Mouse (Mus musculus) CH12.LX (cell line): Measurements from ENCODE around the gene Hoxb1.

Experiments
- CTCF ChIP-seq, 2 experiments: IDR thresholded peaks in 1 of 2; conservative IDR thresholded peaks in 1 of 2; 2 replicates each; pipeline ENCODE4 v1.5.1; 2011 to 2012; ENCODE audit warnings: low read depth in 2 of 2, low read length in 2 of 2, improper control_type of control experiment in 1 of 2, inconsistent platforms in 1 of 2, mild to moderate bottlenecking in 1 of 2, moderate library complexity in 1 of 2
- E2F4 ChIP-seq: IDR thresholded peaks from 2 replicates; pipeline ENCODE4 v1.6.1; 2011; ENCODE audit warnings: low read depth, low read length, improper control_type of control experiment; ENCODE audit not compliant: insufficient replicate concordance
- EP300 ChIP-seq: IDR thresholded peaks from 2 replicates; pipeline ENCODE4 v1.6.1; 2011; ENCODE audit warnings: low read length, improper control_type of control experiment
- ETS1 ChIP-seq: conservative IDR thresholded peaks from 2 replicates; pipeline ENCODE4 v1.6.1; 2012; ENCODE audit warnings: low read depth, mild to moderate bottlenecking, inconsistent platforms, low read length, improper control_type of control experiment, moderate library complexity
- GABPA ChIP-seq: IDR thresholded peaks from 2 replicates; pipeline ENCODE4 v1.6.1; 2012; ENCODE audit warnings: low read depth, low read length, improper control_type of control experiment, inconsistent platforms; ENCODE audit not compliant: insufficient replicate concordance
- MAX ChIP-seq: IDR thresholded peaks from 2 replicates; pipeline ENCODE4 v1.6.1; 2011; ENCODE audit warnings: low read length, improper control_type of control experiment
- MAZ ChIP-seq: IDR thresholded peaks from 2 replicates; pipeline ENCODE4 v1.6.1; 2012; ENCODE audit warnings: low read depth, mild to moderate bottlenecking, inconsistent platforms, low read length, improper control_type of control experiment, moderate library complexity
- MXI1 ChIP-seq: IDR thresholded peaks from 2 replicates; pipeline ENCODE4 v1.6.1; 2011; ENCODE audit warnings: mild to moderate bottlenecking, low read depth, low read length, improper control_type of control experiment
- POLR2A ChIP-seq: IDR thresholded peaks from 2 replicates; pipeline ENCODE4 v1.6.1; 2011; ENCODE audit warnings: low read depth, mild to moderate bottlenecking, improper control_type of control experiment, low read length
- RAD21 ChIP-seq: IDR thresholded peaks from 2 replicates; pipeline ENCODE4 v1.6.1; 2011; ENCODE audit warnings: low read depth, mild to moderate bottlenecking, low read length, improper control_type of control experiment, moderate library complexity
- RCOR1 ChIP-seq: conservative IDR thresholded peaks from 2 replicates; pipeline ENCODE4 v1.6.1; 2012; ENCODE audit warnings: low read depth, mild to moderate bottlenecking, inconsistent platforms, low read length, improper control_type of control experiment
- TCF12 ChIP-seq: IDR thresholded peaks from 2 replicates; pipeline ENCODE4 v1.6.1; 2014; ENCODE audit warnings: low read depth, mild to moderate bottlenecking, inconsistent platforms, low read length, improper control_type of control experiment
- ZNF384 ChIP-seq: IDR thresholded peaks from 2 replicates; pipeline ENCODE4 v1.6.1; 2012; ENCODE audit warnings: low read depth, low read length, improper control_type of control experiment, inconsistent platforms

GRCm38 (mm10) chr11:96367141-96367540 lies 1.6 kb downstream of the Hoxb1 start:
- TF ChIP-seq EP300 (no peak), CTCF (conservative IDR thresholded peaks at IDR 0.05 in 1 of 2, IDR thresholded peaks at IDR 0.05 in 1 of 2; ENCODE audit: low read depth in 2 of 2, low read length in 2 of 2) (no peak), MXI1 (no peak), MAZ (no peak), ZNF384 (no peak), E2F4 (no peak), RAD21 (no peak), TCF12 (no peak), ETS1 (no peak), POLR2A (no peak), GABPA (no peak), RCOR1 (no peak), MAX (no peak)
